Comparison of ENCODE assay signal across 18 mouse cellular contexts in the genomic region with DNA sequence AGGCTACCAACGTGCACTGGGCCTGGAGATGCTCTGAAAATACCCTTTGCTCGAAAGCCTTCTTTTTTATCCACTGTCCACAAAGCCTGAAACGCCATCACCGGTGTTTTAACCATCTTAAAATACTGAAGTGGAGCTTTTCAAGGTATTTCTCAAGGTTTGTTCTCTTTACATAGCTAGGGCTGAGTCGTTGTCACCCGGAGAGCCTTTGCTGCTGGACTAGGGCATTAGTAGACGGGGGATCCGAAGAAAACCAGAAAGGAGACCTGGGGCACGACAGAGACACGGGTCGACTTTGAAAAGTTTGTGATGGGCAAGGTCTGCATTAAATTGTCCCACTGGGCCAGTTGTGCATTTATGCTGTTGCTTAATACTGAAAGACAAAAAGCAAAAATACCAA. TPM values are rescaled to one million over a fixed set of nuclear protein-coding genes. Genes with fewer than 3 reads are reported as not detected.
A peak's percentile ranks its signal among the peaks of the same experiment; 100 is the strongest.
DNase-seq lines count a peak whose midpoint lies in the region.
"Had no signal": no experiment of that assay in that cellular context is flagged by ENCODE, and none has a peak within 500 bp of the region (broad histone marks: within the 10 kb centered on the region; RNA-seq: fewer than 3 reads in every experiment).

No protein-coding gene starts in this region.

- no peak overlapping the region for H3K27ac ChIP-seq in heart, embryonic 10.5 days

- no peaks in the 10 kb centered on the region for H3K9me3 ChIP-seq in heart, embryonic 10.5 days

- no peaks in the 10 kb centered on the region for H3K27me3 ChIP-seq in heart, embryonic 10.5 days (ENCODE audit: insufficient read depth, poor library complexity, severe bottlenecking)
- H3K27me3 ChIP-seq: CH12.LX had no signal

- DNase-seq in heart, adult 11 months: peak; percentile 59
- no peak for DNase-seq in heart, postnatal 10 days
- DNase-seq in heart, embryonic 10.5 days (ENCODE audit: low spot score): peak; percentile 60
- no peak for DNase-seq in heart, adult 9 months (ENCODE audit: low spot score in 2 of 2)
- DNase-seq: adrenal gland, adult 2 months; adrenal gland, adult 8-10 months; adrenal gland, postnatal 10 days; adrenal gland, postnatal 14 days; adrenal gland, postnatal 25 days; adrenal gland, postnatal 36 days; B cell, adult 2 months; cerebellum, adult 11 months; cerebellum, adult 11-12 months; cerebellum, adult 18-20 months had no signal

- H3K4me3 ChIP-seq in heart, embryonic 10.5 days: no peak overlapping the region

- intact Hi-C loops in heart, postnatal 10 days (cut with DNase I): no loop called here

- no peaks in the 10 kb centered on the region for H3K36me3 ChIP-seq in heart, embryonic 10.5 days
- H3K36me3 ChIP-seq: G1E had no signal

- WGBS in heart, embryonic 10.5 days: 82% methylated on average over 11 of the region's 11 CpGs

- no peaks in the 10 kb centered on the region for H3K4me1 ChIP-seq in heart, embryonic 10.5 days

RNA-seq across cellular contexts. Expression of gene Mmp2, which starts 27.7 kb away (rescaled TPM):
- total RNA-seq in heart, postnatal 10 days (2021): 100 to 1,000 TPM; 187 to 198 TPM
- polyA plus RNA-seq in heart, embryonic 10.5 days (2016; fragmentation: Nextera tagmentation; extraction: Ambion mirVana): 72.3 and 96.5 TPM in 2 replicates
- total RNA-seq: CH12.LX, MEL had no signal
- polyA plus RNA-seq: CD4-positive, CD25-positive, alpha-beta regulatory T cell, adult 4 months; G1E had no signal

RNA-seq across cellular contexts. Expression of gene Lpcat2, which starts 55.7 kb away (rescaled TPM):
- 1 to 10 TPM; 1.9 to 2.5 TPM for total RNA-seq in heart, postnatal 10 days (2021)
- polyA plus RNA-seq in heart, embryonic 10.5 days (2016; fragmentation: Nextera tagmentation; extraction: Ambion mirVana): 1.4 and 2.8 TPM in 2 replicates
- total RNA-seq: CH12.LX had no signal
- polyA plus RNA-seq: G1E had no signal

Comparison
In these comparisons a context has a peak if more than half of its experiments do, and no peak if none do; other contexts are left out.
1. DNase-seq: peak in heart, adult 11 months (single experiment) and heart, embryonic 10.5 days (single experiment); none in heart, postnatal 10 days (0 of 2) and heart, adult 9 months (0 of 2).